Mouse (Mus musculus): ENCODE measurements around the gene Dtx2. TPM values are rescaled to one million over a fixed set of nuclear protein-coding genes. Genes with fewer than 3 reads are reported as not detected.

Dtx2 gene
- total and polyA plus RNA-seq, 3 experiments, result 16.0 to 43.7 (median 20.4) TPM

GRCm38 (mm10) chr5:136069411-136069810 lies 74.8 kb downstream of the Dtx2 start:
- peaks cover 10% of the 10 kb centered on the region for H3K9me3 ChIP-seq (replicated peaks; ENCODE audit: low read length)
- H3K4me2 ChIP-seq (ENCODE audit: insufficient read depth, low read depth, poor library complexity, severe bottlenecking), result no peak overlapping the region
- no peak overlapping the region for H3K27ac ChIP-seq (ENCODE audit: insufficient read depth, low read depth)
- no peaks in the 10 kb centered on the region for H3K36me3 ChIP-seq (replicated peaks in 1 of 2; ENCODE audit: control insufficient read depth in 1 of 2, insufficient read depth in 1 of 2, low read length in 1 of 2)
- dilution Hi-C loops (cut with MboI; ENCODE audit: extremely low pct_ligation_motif_present, extremely low pct_unique_long_range_greater_than_20kb, low sequenced_read_pairs), result no loop called here
- peaks cover 3 to 5% of the 10 kb centered on the region in 2 experiments; a peak in 1 of 4 replicates for H3K4me1 ChIP-seq (ENCODE audit: control insufficient read depth in 1 of 2, insufficient read depth in 2 of 2)
- no peaks in the 10 kb centered on the region for H3K79me2 ChIP-seq (replicated peaks; ENCODE audit: control insufficient read depth, extremely low read depth, insufficient read depth, poor library complexity, severe bottlenecking)
- no peak for DNase-seq (ENCODE audit: extremely low read depth)
- no peak for TF ChIP-seq UBTF (IDR thresholded peaks at IDR 0.05; ENCODE audit: low read depth, low read length)
- no peak for TF ChIP-seq MAX (IDR thresholded peaks at IDR 0.05; ENCODE audit: low read length)
- TF ChIP-seq ZKSCAN1 (IDR thresholded peaks at IDR 0.05; ENCODE audit: borderline replicate concordance, low read depth, low read length), result no peak
- no peak for TF ChIP-seq EP300 (IDR thresholded peaks at IDR 0.05; ENCODE audit: low read length)
- TF ChIP-seq POLR2A (IDR thresholded peaks at IDR 0.05; ENCODE audit: low read depth, low read length), result no peak
- TF ChIP-seq NRF1 (IDR thresholded peaks at IDR 0.05; ENCODE audit: low read depth, low read length), result no peak
- TF ChIP-seq PAX5 (IDR thresholded peaks at IDR 0.05; ENCODE audit: low read length), result no peak
- TF ChIP-seq RCOR1 (conservative IDR thresholded peaks at IDR 0.05; ENCODE audit: low read depth, low read length), result no peak
- TF ChIP-seq MEF2A (IDR thresholded peaks at IDR 0.05; ENCODE audit: borderline replicate concordance, low read depth, low read length), result no peak
- TF ChIP-seq MAFK (IDR thresholded peaks at IDR 0.05; ENCODE audit: insufficient replicate concordance, low read length), result no peak
- no peak overlapping the region for H3K9ac ChIP-seq (ENCODE audit: insufficient read depth, low read depth)
- in situ Hi-C loops (cut with MboI; ENCODE audit: low pct_ligation_motif_present, low pct_unique_long_range_greater_than_20kb, low sequenced_read_pairs), result no loop called here
- H3K4me3 ChIP-seq (replicated peaks in 1 of 3; ENCODE audit: low read depth in 2 of 3, low read length in 2 of 3, poor library complexity in 1 of 3), result no peak overlapping the region
- H3K27me3 ChIP-seq (replicated peaks), result peaks cover 86% of the 10 kb centered on the region

GRCm38 (mm10) chr5:136073051-136073450 lies 78.5 kb downstream of the Dtx2 start:
- H3K9ac ChIP-seq (ENCODE audit: insufficient read depth, low read depth), result no peak overlapping the region
- dilution Hi-C loops (cut with MboI; ENCODE audit: extremely low pct_ligation_motif_present, extremely low pct_unique_long_range_greater_than_20kb, low sequenced_read_pairs), result no loop called here
- DNase-seq (ENCODE audit: extremely low read depth), result no peak
- H3K36me3 ChIP-seq (replicated peaks in 1 of 2; ENCODE audit: control insufficient read depth in 1 of 2, insufficient read depth in 1 of 2, low read length in 1 of 2), result no peaks in the 10 kb centered on the region
- in situ Hi-C loops (cut with MboI; ENCODE audit: low pct_ligation_motif_present, low pct_unique_long_range_greater_than_20kb, low sequenced_read_pairs), result no loop called here
- peaks cover 89% of the 10 kb centered on the region for H3K27me3 ChIP-seq (replicated peaks)
- TF ChIP-seq POLR2AphosphoS2 (IDR thresholded peaks at IDR 0.05; ENCODE audit: low read depth, low read length), result no peak
- H3K9me3 ChIP-seq (replicated peaks; ENCODE audit: low read length), result peaks cover 4% of the 10 kb centered on the region
- H3K4me1 ChIP-seq (ENCODE audit: control insufficient read depth in 1 of 2, insufficient read depth in 2 of 2), result peaks cover 3 to 9% of the 10 kb centered on the region in 2 experiments; a peak in 1 of 4 replicates
- no peak overlapping the region for H3K27ac ChIP-seq (ENCODE audit: insufficient read depth, low read depth)
- no peak overlapping the region for H3K4me2 ChIP-seq (ENCODE audit: insufficient read depth, low read depth, poor library complexity, severe bottlenecking)
- no peaks in the 10 kb centered on the region for H3K79me2 ChIP-seq (replicated peaks; ENCODE audit: control insufficient read depth, extremely low read depth, insufficient read depth, poor library complexity, severe bottlenecking)
- no peak overlapping the region for H3K4me3 ChIP-seq (replicated peaks in 1 of 3; ENCODE audit: low read depth in 2 of 3, low read length in 2 of 3, poor library complexity in 1 of 3)

- no peak for TF ChIP-seq JUN (IDR thresholded peaks at IDR 0.05; ENCODE audit: insufficient read depth, low read depth, low read length)
- no peak for TF ChIP-seq IRF4 (IDR thresholded peaks at IDR 0.05; ENCODE audit: low read depth, low read length)
- TF ChIP-seq MAFK (IDR thresholded peaks at IDR 0.05; ENCODE audit: insufficient replicate concordance, low read length), result no peak
- no peak for TF ChIP-seq POLR2AphosphoS2 (IDR thresholded peaks at IDR 0.05; ENCODE audit: low read depth, low read length)
- no peak for TF ChIP-seq TBP (conservative IDR thresholded peaks at IDR 0.05; ENCODE audit: low read depth, low read length)
- TF ChIP-seq ZC3H11A (IDR thresholded peaks at IDR 0.05; ENCODE audit: low read depth, low read length), result no peak
- no peak for TF ChIP-seq RCOR1 (conservative IDR thresholded peaks at IDR 0.05; ENCODE audit: low read depth, low read length)
- TF ChIP-seq SIN3A (IDR thresholded peaks at IDR 0.05; ENCODE audit: low read length), result no peak
- Histone ChIP-seq H3K36me3 (replicated peaks in 1 of 2; ENCODE audit: control insufficient read depth in 1 of 2, insufficient read depth in 1 of 2, low read length in 1 of 2) (no peaks in the 10 kb centered on the region), H3K4me3 (replicated peaks in 1 of 3; ENCODE audit: low read depth in 2 of 3, low read length in 2 of 3, poor library complexity in 1 of 3) (no peak overlapping the region), H3K27ac (ENCODE audit: insufficient read depth, low read depth) (no peak overlapping the region), H3K27me3 (replicated peaks) (peaks cover 89% of the 10 kb centered on the region), H3K9ac (ENCODE audit: insufficient read depth, low read depth) (no peak overlapping the region), H3K4me1 (ENCODE audit: control insufficient read depth in 1 of 2, insufficient read depth in 2 of 2) (peaks cover 3 to 9% of the 10 kb centered on the region in 2 experiments; a peak in 1 of 4 replicates), H3K79me2 (replicated peaks; ENCODE audit: control insufficient read depth, extremely low read depth, insufficient read depth, poor library complexity, severe bottlenecking) (no peaks in the 10 kb centered on the region), H3K9me3 (replicated peaks; ENCODE audit: low read length) (peaks cover 4% of the 10 kb centered on the region), H3K4me2 (ENCODE audit: insufficient read depth, low read depth, poor library complexity, severe bottlenecking) (no peak overlapping the region)
- no peak for DNase-seq (ENCODE audit: extremely low read depth)
- dilution Hi-C loops (cut with MboI; ENCODE audit: extremely low pct_ligation_motif_present, extremely low pct_unique_long_range_greater_than_20kb, low sequenced_read_pairs) (no loop called here), in situ Hi-C loops (cut with MboI; ENCODE audit: low pct_ligation_motif_present, low pct_unique_long_range_greater_than_20kb, low sequenced_read_pairs) (no loop called here)
Observed at GRCm38 (mm10) chr5:136073526-136073925, 78.9 kb downstream of the Dtx2 start.

Data from CH12.LX (cell line).